Mouse (Mus musculus): ENCODE data around the gene Irak2. TPM values are rescaled to one million over a fixed set of nuclear protein-coding genes. Genes with fewer than 3 reads are reported as not detected.

Irak2 gene
- polyA plus RNA-seq, 1 experiment from 2014 or later, result 7.4 TPM

DNA sequence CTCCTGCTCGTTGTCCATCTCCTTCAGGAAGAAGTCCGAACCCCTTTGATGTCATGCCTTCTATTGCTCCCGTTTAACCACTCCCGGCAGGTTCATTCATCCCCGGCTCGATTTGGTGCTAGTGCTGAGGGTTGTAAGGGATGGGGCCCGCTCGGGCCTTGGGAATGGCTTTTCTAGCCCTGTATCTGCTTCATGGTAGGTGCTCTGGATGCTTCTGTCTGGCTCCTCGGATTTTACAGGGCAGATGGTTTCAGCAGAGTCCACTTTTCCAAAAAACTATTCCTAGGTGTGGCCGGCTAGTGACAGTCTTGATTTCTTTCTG is 33.1 kb upstream of the Irak2 start:
- H3K27me3 ChIP-seq (ENCODE audit: control insufficient read depth, insufficient read depth, low read length), result no peaks in the 10 kb centered on the region
- ATAC-seq (ENCODE audit: insufficient number of reproducible peaks, insufficient read depth, low FRiP score, low read depth), result no peak
- peak overlapping the region; percentile 95 for H3K4me3 ChIP-seq (ENCODE audit: low read depth, low read length)
- WGBS, result 3% methylated on average over 10 of the region's 10 CpGs
- H3K9ac ChIP-seq (replicated peaks; ENCODE audit: low read depth, low read length), result peak overlapping the region; percentile 90
- no peak overlapping the region; the same call in 1 of the 2 replicates for H3K27ac ChIP-seq (ENCODE audit: low read length)
- H3K36me3 ChIP-seq (ENCODE audit: control insufficient read depth, insufficient read depth, low read length), result peaks cover 8% of the 10 kb centered on the region; the same call in 1 of the 2 replicates
- peaks cover 13% of the 10 kb centered on the region for H3K4me1 ChIP-seq (ENCODE audit: control insufficient read depth, insufficient read depth, low read length)
- no peaks in the 10 kb centered on the region for H3K9me3 ChIP-seq (ENCODE audit: control insufficient read depth, low read depth, low read length)
- peak overlapping the region; percentile 61 for H3K4me2 ChIP-seq (replicated peaks; ENCODE audit: low read depth, low read length)

DNA sequence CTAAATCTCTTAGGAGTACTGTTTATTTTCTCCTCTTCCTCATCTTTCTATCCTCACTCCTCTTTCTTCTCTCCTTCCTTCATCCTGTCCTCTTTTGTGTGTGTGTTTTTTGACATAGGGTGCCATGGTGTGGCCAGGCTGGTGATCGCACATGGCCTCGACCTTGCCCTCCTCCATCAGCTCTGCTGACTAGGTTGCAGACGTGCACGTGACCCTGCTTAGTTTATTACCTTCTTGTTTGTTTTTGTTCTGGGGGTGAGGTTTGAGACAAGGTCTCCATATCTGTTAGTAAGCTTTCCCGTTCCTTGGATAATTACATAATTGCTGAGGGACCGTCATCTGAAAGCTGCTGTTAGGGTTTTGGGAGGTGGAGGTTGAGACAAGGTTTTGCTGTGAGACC is 29.4 kb upstream of the Irak2 start:
- Histone ChIP-seq H3K4me1 (ENCODE audit: control insufficient read depth, insufficient read depth, low read length) (peaks cover 10% of the 10 kb centered on the region), H3K4me3 (ENCODE audit: low read depth, low read length) (no peak overlapping the region), H3K36me3 (ENCODE audit: control insufficient read depth, insufficient read depth, low read length) (peaks cover 12% of the 10 kb centered on the region; the same call in 1 of the 2 replicates), H3K4me2 (replicated peaks; ENCODE audit: low read depth, low read length) (no peak overlapping the region), H3K9me3 (ENCODE audit: control insufficient read depth, low read depth, low read length) (no peaks in the 10 kb centered on the region), H3K9ac (replicated peaks; ENCODE audit: low read depth, low read length) (no peak overlapping the region), H3K27me3 (ENCODE audit: control insufficient read depth, insufficient read depth, low read length) (no peaks in the 10 kb centered on the region), H3K27ac (ENCODE audit: low read length) (no peak overlapping the region)
- 67% methylated on average over 6 of the region's 6 CpGs for WGBS
- ATAC-seq (ENCODE audit: insufficient number of reproducible peaks, insufficient read depth, low FRiP score, low read depth), result no peak

DNA sequence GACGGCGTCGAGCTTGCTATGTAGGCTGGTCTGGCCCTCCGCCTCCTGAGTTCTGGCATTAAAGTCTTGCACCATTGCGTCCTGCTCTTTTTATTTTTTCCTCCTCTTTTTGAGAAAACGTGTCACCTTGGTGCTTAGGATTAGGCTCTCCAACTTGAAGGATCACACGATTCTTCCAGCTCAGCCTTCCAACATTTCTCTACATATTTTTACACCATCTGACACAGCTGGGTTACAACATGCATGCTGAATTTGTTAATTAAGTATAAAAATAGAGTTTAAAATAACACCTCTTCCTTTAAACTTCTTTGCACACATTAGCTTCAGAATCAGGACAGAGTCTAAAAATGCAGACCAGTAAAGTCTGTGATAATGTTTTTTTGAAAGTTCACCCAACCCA is 29.0 kb upstream of the Irak2 start:
- peaks cover 16% of the 10 kb centered on the region for H3K36me3 ChIP-seq (ENCODE audit: control insufficient read depth, insufficient read depth, low read length)
- H3K9ac ChIP-seq (replicated peaks; ENCODE audit: low read depth, low read length), result no peak overlapping the region
- H3K4me3 ChIP-seq (ENCODE audit: low read depth, low read length), result no peak overlapping the region
- H3K27me3 ChIP-seq (ENCODE audit: control insufficient read depth, insufficient read depth, low read length), result no peaks in the 10 kb centered on the region
- H3K9me3 ChIP-seq (ENCODE audit: control insufficient read depth, low read depth, low read length), result no peaks in the 10 kb centered on the region
- peaks cover 10% of the 10 kb centered on the region for H3K4me1 ChIP-seq (ENCODE audit: control insufficient read depth, insufficient read depth, low read length)
- ATAC-seq (ENCODE audit: insufficient number of reproducible peaks, insufficient read depth, low FRiP score, low read depth), result no peak
- H3K27ac ChIP-seq (ENCODE audit: low read length), result no peak overlapping the region
- 89% methylated on average over 7 of the region's 7 CpGs for WGBS
- H3K4me2 ChIP-seq (replicated peaks; ENCODE audit: low read depth, low read length), result no peak overlapping the region

DNA sequence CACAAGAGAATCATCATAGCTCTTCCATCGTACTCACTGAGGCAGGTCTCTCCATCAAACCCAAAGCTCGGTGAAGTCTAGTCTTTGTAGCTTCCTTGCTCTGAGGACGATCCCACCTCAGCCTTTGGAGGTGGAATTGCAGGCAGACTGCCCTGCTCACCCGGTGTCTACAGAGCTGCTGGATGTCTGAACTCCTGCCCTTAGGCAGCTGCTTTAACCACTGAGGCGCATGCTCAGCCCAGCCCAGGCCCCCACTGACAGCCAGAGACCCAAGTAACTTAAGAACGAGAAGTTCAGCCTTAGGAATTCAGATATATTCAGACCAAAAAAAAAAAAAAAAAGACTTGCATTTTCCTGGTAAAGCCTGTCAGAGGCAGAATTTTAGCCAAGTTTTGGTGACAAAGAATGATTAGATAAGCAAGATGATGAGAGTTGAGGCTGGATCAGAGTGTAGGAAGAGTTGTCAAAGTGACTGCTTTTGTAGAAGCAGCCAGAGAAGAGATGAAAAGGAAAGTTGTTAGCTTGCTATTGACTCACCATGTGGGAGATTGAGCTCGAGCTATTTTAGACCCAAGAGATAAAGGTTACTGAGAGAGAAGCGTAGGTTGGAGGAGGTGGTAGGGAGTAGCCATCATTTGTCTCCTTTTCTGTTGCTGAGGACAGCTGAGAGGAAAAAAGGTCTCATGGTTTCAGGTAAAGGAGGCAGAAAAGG is 25.9 kb upstream of the Irak2 start:
- Histone ChIP-seq H3K4me2 (replicated peaks; ENCODE audit: low read depth, low read length) (no peak overlapping the region), H3K4me1 (ENCODE audit: control insufficient read depth, insufficient read depth, low read length) (no peaks in the 10 kb centered on the region), H3K9me3 (ENCODE audit: control insufficient read depth, low read depth, low read length) (no peaks in the 10 kb centered on the region), H3K27me3 (ENCODE audit: control insufficient read depth, insufficient read depth, low read length) (no peaks in the 10 kb centered on the region), H3K4me3 (ENCODE audit: low read depth, low read length) (no peak overlapping the region), H3K27ac (ENCODE audit: low read length) (no peak overlapping the region), H3K36me3 (ENCODE audit: control insufficient read depth, insufficient read depth, low read length) (peaks cover 46% of the 10 kb centered on the region), H3K9ac (replicated peaks; ENCODE audit: low read depth, low read length) (no peak overlapping the region)
- ATAC-seq (ENCODE audit: insufficient number of reproducible peaks, insufficient read depth, low FRiP score, low read depth), result no peak
- WGBS, result 86% methylated on average over 8 of the region's 8 CpGs

DNA sequence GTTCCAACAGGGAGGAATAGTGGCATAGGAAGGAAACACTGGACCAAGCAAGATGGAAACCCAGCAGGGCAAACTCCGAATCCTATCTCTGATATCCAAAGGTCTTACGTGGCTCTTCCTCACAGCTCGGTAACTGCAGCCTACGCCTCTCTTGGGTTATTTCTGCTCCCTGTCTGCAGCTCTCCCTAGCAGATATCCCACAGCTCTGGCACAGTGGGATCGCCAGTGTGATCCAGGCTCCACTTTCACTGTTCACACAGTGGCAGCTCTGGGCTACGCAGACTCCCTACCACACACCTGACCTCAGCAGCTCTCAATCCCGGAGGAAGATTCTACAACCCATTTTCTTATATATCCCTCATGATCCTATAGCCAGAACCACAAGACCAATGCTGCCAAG is 24.1 kb upstream of the Irak2 start:
- Histone ChIP-seq H3K9ac (replicated peaks; ENCODE audit: low read depth, low read length) (no peak overlapping the region), H3K27ac (ENCODE audit: low read length) (no peak overlapping the region), H3K4me1 (ENCODE audit: control insufficient read depth, insufficient read depth, low read length) (no peaks in the 10 kb centered on the region), H3K9me3 (ENCODE audit: control insufficient read depth, low read depth, low read length) (no peaks in the 10 kb centered on the region), H3K27me3 (ENCODE audit: control insufficient read depth, insufficient read depth, low read length) (no peaks in the 10 kb centered on the region), H3K36me3 (ENCODE audit: control insufficient read depth, insufficient read depth, low read length) (peaks cover 56% of the 10 kb centered on the region), H3K4me3 (ENCODE audit: low read depth, low read length) (no peak overlapping the region), H3K4me2 (replicated peaks; ENCODE audit: low read depth, low read length) (no peak overlapping the region)
- 98% methylated on average over 7 of the region's 7 CpGs for WGBS
- ATAC-seq (ENCODE audit: insufficient number of reproducible peaks, insufficient read depth, low FRiP score, low read depth), result no peak

DNA sequence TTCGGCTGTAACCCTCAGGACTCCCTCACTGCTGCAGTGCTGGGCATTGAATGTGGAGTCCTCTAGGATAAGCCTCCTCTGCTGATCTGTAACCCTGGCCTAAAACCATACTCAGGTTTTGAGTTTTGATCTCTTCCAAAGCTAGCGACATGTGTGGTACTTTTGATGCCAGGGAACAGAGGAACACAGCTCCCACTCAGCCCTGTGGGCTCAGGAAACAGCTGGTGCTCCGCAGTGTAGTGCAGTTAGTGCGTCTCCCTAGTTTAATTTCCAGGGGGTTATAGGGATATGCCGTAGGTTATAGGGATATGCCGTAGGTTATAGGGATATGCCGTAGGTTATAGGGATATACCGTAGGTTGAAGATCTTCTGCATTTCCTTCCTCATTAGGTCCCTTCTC is 23.3 kb upstream of the Irak2 start:
- Histone ChIP-seq H3K36me3 (ENCODE audit: control insufficient read depth, insufficient read depth, low read length) (peaks cover 49% of the 10 kb centered on the region), H3K4me2 (replicated peaks; ENCODE audit: low read depth, low read length) (no peak overlapping the region), H3K4me3 (ENCODE audit: low read depth, low read length) (no peak overlapping the region), H3K4me1 (ENCODE audit: control insufficient read depth, insufficient read depth, low read length) (no peaks in the 10 kb centered on the region), H3K27me3 (ENCODE audit: control insufficient read depth, insufficient read depth, low read length) (no peaks in the 10 kb centered on the region), H3K27ac (ENCODE audit: low read length) (no peak overlapping the region), H3K9ac (replicated peaks; ENCODE audit: low read depth, low read length) (no peak overlapping the region), H3K9me3 (ENCODE audit: control insufficient read depth, low read depth, low read length) (no peaks in the 10 kb centered on the region)
- no peak for ATAC-seq (ENCODE audit: insufficient number of reproducible peaks, insufficient read depth, low FRiP score, low read depth)
- 96% methylated on average over 8 of the region's 8 CpGs for WGBS

DNA sequence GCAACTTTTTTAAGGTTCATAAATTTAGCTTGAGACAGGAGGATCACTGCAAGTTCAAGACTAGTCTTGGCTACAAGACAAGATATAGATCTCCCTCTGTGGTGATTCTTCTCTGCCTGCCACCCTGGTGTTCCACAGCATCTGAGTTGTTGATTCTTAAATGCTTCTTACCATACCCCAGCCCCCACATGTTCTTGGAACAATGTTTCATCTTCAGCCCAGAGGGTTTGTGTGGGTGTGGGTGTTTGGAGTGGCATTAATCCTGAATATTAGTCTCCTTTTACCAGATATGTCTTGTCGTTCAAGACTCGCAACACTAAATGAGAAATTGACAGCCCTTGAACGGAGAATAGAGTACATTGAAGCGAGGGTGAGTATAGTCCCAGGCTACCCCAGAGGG is 22.8 kb upstream of the Irak2 start:
- Histone ChIP-seq H3K27ac (ENCODE audit: low read length) (no peak overlapping the region), H3K9me3 (ENCODE audit: control insufficient read depth, low read depth, low read length) (no peaks in the 10 kb centered on the region), H3K36me3 (ENCODE audit: control insufficient read depth, insufficient read depth, low read length) (peaks cover 45% of the 10 kb centered on the region), H3K4me2 (replicated peaks; ENCODE audit: low read depth, low read length) (no peak overlapping the region), H3K4me3 (ENCODE audit: low read depth, low read length) (no peak overlapping the region), H3K9ac (replicated peaks; ENCODE audit: low read depth, low read length) (no peak overlapping the region), H3K4me1 (ENCODE audit: control insufficient read depth, insufficient read depth, low read length) (no peaks in the 10 kb centered on the region), H3K27me3 (ENCODE audit: control insufficient read depth, insufficient read depth, low read length) (no peaks in the 10 kb centered on the region)
- no peak for ATAC-seq (ENCODE audit: insufficient number of reproducible peaks, insufficient read depth, low FRiP score, low read depth)
- WGBS, result 95% methylated on average over 4 of the region's 4 CpGs

DNA sequence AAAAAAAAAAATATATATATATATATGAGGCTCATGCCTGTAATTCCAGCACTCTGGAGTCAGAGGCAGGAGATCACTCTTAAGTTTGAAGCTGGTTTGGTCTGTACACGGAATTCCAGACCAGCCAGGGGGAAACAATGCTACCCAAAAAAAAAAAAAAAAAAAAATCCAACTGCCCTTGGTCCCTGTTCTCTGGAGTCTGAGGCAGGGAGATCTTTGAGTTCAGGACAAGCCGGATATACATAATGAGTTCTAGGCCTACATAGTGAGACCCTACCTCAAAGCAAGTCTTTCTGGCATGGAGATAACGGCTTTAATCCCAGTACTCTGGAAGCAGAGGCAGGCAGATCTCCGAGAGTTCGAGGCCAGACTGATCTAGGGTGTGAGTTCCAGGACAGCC is 14.9 kb upstream of the Irak2 start:
- H3K4me1 ChIP-seq (ENCODE audit: control insufficient read depth, insufficient read depth, low read length), result peaks cover 11% of the 10 kb centered on the region
- no peaks in the 10 kb centered on the region for H3K27me3 ChIP-seq (ENCODE audit: control insufficient read depth, insufficient read depth, low read length)
- H3K9ac ChIP-seq (replicated peaks; ENCODE audit: low read depth, low read length), result no peak overlapping the region
- peaks cover 5% of the 10 kb centered on the region for H3K36me3 ChIP-seq (ENCODE audit: control insufficient read depth, insufficient read depth, low read length)
- ATAC-seq (ENCODE audit: insufficient number of reproducible peaks, insufficient read depth, low FRiP score, low read depth), result no peak
- H3K9me3 ChIP-seq (ENCODE audit: control insufficient read depth, low read depth, low read length), result no peaks in the 10 kb centered on the region
- H3K4me2 ChIP-seq (replicated peaks; ENCODE audit: low read depth, low read length), result peak overlapping the region; percentile 84
- WGBS, result 65% methylated on average over 5 of the region's 5 CpGs
- peak overlapping the region; percentile 44 for H3K27ac ChIP-seq (ENCODE audit: low read length)
- peak overlapping the region; percentile 69 for H3K4me3 ChIP-seq (ENCODE audit: low read depth, low read length)

Data from stomach, embryonic 14.5 days (tissue).